Mouse (Mus musculus): ENCODE measurements around the gene Enam.

- TF ChIP-seq POLR2A (IDR thresholded peaks at IDR 0.05; ENCODE audit: insufficient read depth, low read depth, low read length) (no peak), CTCF (IDR thresholded peaks at IDR 0.05) (no peak)
Observed at GRCm38 (mm10) chr5:88553271-88554085, 65.7 kb downstream of the Enam start.
